ENCODE assay signal across 8 mouse cellular contexts in genomic region chr9:107550491-107551116, GRCm38 (mm10). TPM values are rescaled to one million over a fixed set of nuclear protein-coding genes. Genes with fewer than 3 reads are reported as not detected.
DNase-seq lines count a peak whose midpoint lies in the region; ATAC-seq and TF ChIP-seq lines count a peak whose summit lies in the region.

No protein-coding gene starts in this region.

- no peak overlapping the region for H3K27ac ChIP-seq in ES-Bruce4 (ENCODE audit: insufficient read depth, low read length)
- no peak overlapping the region for H3K27ac ChIP-seq in brown adipose tissue, adult 24 weeks (replicated peaks; ENCODE audit: low read depth, low read length)
- H3K27ac ChIP-seq in lung, postnatal 0 days (ENCODE audit: low read length): no peak overlapping the region

- H3K4me3 ChIP-seq in ES-Bruce4 (ENCODE audit: low read depth, low read length): 0 out of 2 replicates have a peak overlapping the region, but pooled peaks have one; percentile 13
- H3K4me3 ChIP-seq in brown adipose tissue, adult 24 weeks (ENCODE audit: insufficient read depth, low read depth, low read length): peak overlapping the region; percentile 64; the same call in 1 of the 2 replicates
- no peak overlapping the region for H3K4me3 ChIP-seq in lung, postnatal 0 days (ENCODE audit: low read depth, low read length)

- no peak for TF ChIP-seq EP300 in ES-Bruce4 (IDR thresholded peaks at IDR 0.05; ENCODE audit: insufficient read depth, low read depth, low read length)
- TF ChIP-seq EP300 in lung, postnatal 0 days (IDR thresholded peaks at IDR 0.05): no peak

- peak; percentile 79 for DNase-seq in kidney, adult 18-20 months
- peak; percentile 57 for DNase-seq in lung, postnatal 0 days (ENCODE audit: low spot score)
- no peak for DNase-seq in spleen, postnatal 10 days (ENCODE audit: low spot score in 2 of 2)
- no peak for DNase-seq in c-Kit-positive CD71-positive TER-119-positive erythroid progenitor cells, embryonic 14.5 days (ENCODE audit: low spot score)
- no peak for DNase-seq in T-cell, adult 2 months (ENCODE audit: low spot score)

- TF ChIP-seq POLR2A in ES-Bruce4 (IDR thresholded peaks at IDR 0.05; ENCODE audit: insufficient read depth, low read length): no peak

- peak overlapping the region; percentile 68 for H3K4me2 ChIP-seq in lung, postnatal 0 days (replicated peaks; ENCODE audit: low read depth, low read length)

- H3K4me1 ChIP-seq in ES-Bruce4 (ENCODE audit: control insufficient read depth, insufficient read depth, low read length): peaks cover 3% of the 10 kb centered on the region
- H3K4me1 ChIP-seq in brown adipose tissue, adult 24 weeks (ENCODE audit: control insufficient read depth, insufficient read depth, insufficient read length, low read length): peaks cover 10% of the 10 kb centered on the region
- peaks cover 28% of the 10 kb centered on the region for H3K4me1 ChIP-seq in lung, postnatal 0 days (ENCODE audit: insufficient read depth, low read depth, low read length)

- WGBS in lung, postnatal 0 days: 38% methylated on average over 23 of the region's 23 CpGs

- no peak for ATAC-seq in lung, postnatal 0 days
- no peak for ATAC-seq in granulocyte monocyte progenitor cell, adult 5-6 weeks (replicated peaks; ENCODE audit: poor library complexity, severe bottlenecking)

- no peak overlapping the region for H3K9ac ChIP-seq in ES-Bruce4 (ENCODE audit: low read depth, poor library complexity, severe bottlenecking)
- H3K9ac ChIP-seq in lung, postnatal 0 days (replicated peaks; ENCODE audit: low read depth): 0 out of 2 replicates have a peak overlapping the region, but pooled peaks have one; percentile 39

- H3K36me3 ChIP-seq in ES-Bruce4 (ENCODE audit: control insufficient read depth, insufficient read depth, low read length, poor library complexity, severe bottlenecking): no peaks in the 10 kb centered on the region
- H3K36me3 ChIP-seq in lung, postnatal 0 days (ENCODE audit: insufficient read depth, low read length): no peaks in the 10 kb centered on the region

- no peaks in the 10 kb centered on the region for H3K27me3 ChIP-seq in ES-Bruce4 (ENCODE audit: control insufficient read depth, insufficient read depth, low read length, poor library complexity, severe bottlenecking)
- no peaks in the 10 kb centered on the region for H3K27me3 ChIP-seq in lung, postnatal 0 days (replicated peaks; ENCODE audit: insufficient read depth, low read length)

- no peak for TF ChIP-seq CTCF in ES-Bruce4 (IDR thresholded peaks at IDR 0.05; ENCODE audit: low read depth, low read length)
- no peak for TF ChIP-seq CTCF in lung, postnatal 0 days (IDR thresholded peaks at IDR 0.05)

- no peaks in the 10 kb centered on the region for H3K9me3 ChIP-seq in ES-Bruce4 (replicated peaks; ENCODE audit: control insufficient read depth, insufficient read depth, low read length, poor library complexity, severe bottlenecking)
- no peaks in the 10 kb centered on the region for H3K9me3 ChIP-seq in lung, postnatal 0 days (ENCODE audit: low read length)

RNA-seq across cellular contexts. Expression of gene Rassf1, which starts 0.8 kb away (rescaled TPM):
- 23.7 and 24.8 TPM in 2 replicates for polyA plus RNA-seq in ES-Bruce4 (2011; ENCODE audit: insufficient read depth, insufficient read length, low read depth, missing spikeins)
- polyA plus RNA-seq in brown adipose tissue, adult 24 weeks (2012; ENCODE audit: insufficient read depth, insufficient read length, missing spikeins): 10.9 and 15.2 TPM in 2 replicates
- 86.1 and 97.7 TPM in 2 replicates for polyA plus RNA-seq in lung, postnatal 0 days (2015; fragmentation: Nextera tagmentation; extraction: Ambion mirVana)
- total RNA-seq in granulocyte monocyte progenitor cell, adult 5-6 weeks (2014; fragmentation: Nextera tagmentation): 40.2 and 42.2 TPM in 2 replicates
- 34.1 and 36.7 TPM in 2 replicates for total RNA-seq in granulocyte monocyte progenitor cell, adult 5-6 weeks (2017)

RNA-seq across cellular contexts. Expression of gene Zmynd10, which starts 3.5 kb away (rescaled TPM):
- not detected in 2 replicates for polyA plus RNA-seq in ES-Bruce4 (2011; ENCODE audit: insufficient read depth, insufficient read length, low read depth, missing spikeins)
- not detected in 2 replicates for polyA plus RNA-seq in brown adipose tissue, adult 24 weeks (2012; ENCODE audit: insufficient read depth, insufficient read length, missing spikeins)
- 9.1 and 10.7 TPM in 2 replicates for polyA plus RNA-seq in lung, postnatal 0 days (2015; fragmentation: Nextera tagmentation; extraction: Ambion mirVana)
- not detected in 2 replicates for total RNA-seq in granulocyte monocyte progenitor cell, adult 5-6 weeks (2014; fragmentation: Nextera tagmentation)
- total RNA-seq in granulocyte monocyte progenitor cell, adult 5-6 weeks (2017): not detected in 2 replicates

RNA-seq across cellular contexts. Expression of gene Nprl2, which starts 8.6 kb away (rescaled TPM):
- polyA plus RNA-seq in ES-Bruce4 (2011; ENCODE audit: insufficient read depth, insufficient read length, low read depth, missing spikeins): 32.3 and 32.7 TPM in 2 replicates
- 19.2 and 22.5 TPM in 2 replicates for polyA plus RNA-seq in brown adipose tissue, adult 24 weeks (2012; ENCODE audit: insufficient read depth, insufficient read length, missing spikeins)
- polyA plus RNA-seq in lung, postnatal 0 days (2015; fragmentation: Nextera tagmentation; extraction: Ambion mirVana): 24.7 and 28.0 TPM in 2 replicates
- 11.3 and 16.7 TPM in 2 replicates for total RNA-seq in granulocyte monocyte progenitor cell, adult 5-6 weeks (2014; fragmentation: Nextera tagmentation)
- 11.3 and 14.3 TPM in 2 replicates for total RNA-seq in granulocyte monocyte progenitor cell, adult 5-6 weeks (2017)

RNA-seq across cellular contexts. Expression of gene Cyb561d2, which starts 8.6 kb away (rescaled TPM):
- polyA plus RNA-seq in ES-Bruce4 (2011; ENCODE audit: insufficient read depth, insufficient read length, low read depth, missing spikeins): 7.7 and 9.2 TPM in 2 replicates
- 6.1 and 6.3 TPM in 2 replicates for polyA plus RNA-seq in brown adipose tissue, adult 24 weeks (2012; ENCODE audit: insufficient read depth, insufficient read length, missing spikeins)
- polyA plus RNA-seq in lung, postnatal 0 days (2015; fragmentation: Nextera tagmentation; extraction: Ambion mirVana): 29.7 and 34.7 TPM in 2 replicates
- 21.2 and 31.0 TPM in 2 replicates for total RNA-seq in granulocyte monocyte progenitor cell, adult 5-6 weeks (2014; fragmentation: Nextera tagmentation)
- total RNA-seq in granulocyte monocyte progenitor cell, adult 5-6 weeks (2017): 13.2 and 13.9 TPM in 2 replicates

RNA-seq across cellular contexts. Expression of gene Tusc2, which starts 12.5 kb away (rescaled TPM):
- 23.5 and 25.3 TPM in 2 replicates for polyA plus RNA-seq in ES-Bruce4 (2011; ENCODE audit: insufficient read depth, insufficient read length, low read depth, missing spikeins)
- 31.2 and 49.0 TPM in 2 replicates for polyA plus RNA-seq in brown adipose tissue, adult 24 weeks (2012; ENCODE audit: insufficient read depth, insufficient read length, missing spikeins)
- polyA plus RNA-seq in lung, postnatal 0 days (2015; fragmentation: Nextera tagmentation; extraction: Ambion mirVana): 38.1 and 41.5 TPM in 2 replicates
- total RNA-seq in granulocyte monocyte progenitor cell, adult 5-6 weeks (2014; fragmentation: Nextera tagmentation): 22.8 and 34.5 TPM in 2 replicates
- total RNA-seq in granulocyte monocyte progenitor cell, adult 5-6 weeks (2017): 10.8 and 13.2 TPM in 2 replicates

Comparison
In these comparisons a context has a peak if more than half of its experiments do, and no peak if none do; other contexts are left out.
1. DNase-seq: peak in kidney, adult 18-20 months (single experiment) and lung, postnatal 0 days (single experiment); none in spleen, postnatal 10 days (0 of 2), c-Kit-positive CD71-positive TER-119-positive erythroid progenitor cells, embryonic 14.5 days (single experiment) and T-cell, adult 2 months (single experiment).